ENCODE assay signal across 30 mouse cellular contexts in the genomic region with DNA sequence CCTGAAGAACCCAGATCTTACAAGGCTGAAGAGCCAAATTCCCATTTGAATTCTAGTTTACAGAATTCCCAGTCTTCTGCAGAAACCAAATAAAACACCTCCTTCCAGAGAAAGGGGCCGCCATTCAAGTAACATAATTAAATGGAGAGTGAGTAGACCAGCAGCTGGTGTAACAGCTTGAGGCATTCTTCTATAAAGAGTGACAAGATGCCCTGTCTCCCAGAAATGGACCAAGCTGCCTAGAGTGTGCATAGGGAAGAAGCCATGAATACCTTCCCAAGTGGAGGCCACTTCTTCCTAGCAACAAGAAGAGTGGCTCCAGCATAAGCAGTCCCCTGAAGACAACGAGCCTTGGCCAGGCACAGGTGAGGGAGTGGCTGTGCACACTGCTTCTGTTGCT. TPM values are rescaled to one million over a fixed set of nuclear protein-coding genes. Genes with fewer than 3 reads are reported as not detected.
DNase-seq lines count a peak whose midpoint lies in the region; ATAC-seq and TF ChIP-seq lines count a peak whose summit lies in the region.
"Had no signal": no experiment of that assay in that cellular context is flagged by ENCODE, and none has a peak within 500 bp of the region (broad histone marks: within the 10 kb centered on the region; RNA-seq: fewer than 3 reads in every experiment).

No protein-coding gene starts in this region.

- no peak overlapping the region for H3K4me3 ChIP-seq in forebrain, postnatal 0 days (ENCODE audit: low read depth, low read length)
- H3K4me3 ChIP-seq in forebrain, embryonic 12.5 days (replicated peaks): no peak overlapping the region
- H3K4me3 ChIP-seq: erythroblast, embryonic 14.5 days; heart, embryonic 10.5 days; heart, embryonic 15.5 days; hindbrain, embryonic 12.5 days; intestine, embryonic 15.5 days; liver, embryonic 12.5 days; megakaryocyte, embryonic 14.5 days; midbrain, embryonic 12.5 days; myocyte; neural tube, embryonic 12.5 days had no signal

- H3K4me2 ChIP-seq in forebrain, postnatal 0 days (ENCODE audit: low read depth): no peak overlapping the region
- H3K4me2 ChIP-seq in forebrain, embryonic 12.5 days: no peak overlapping the region
- H3K4me2 ChIP-seq: heart, embryonic 15.5 days; hindbrain, embryonic 12.5 days; intestine, embryonic 15.5 days; liver, embryonic 12.5 days; midbrain, embryonic 12.5 days; neural tube, embryonic 12.5 days had no signal

- no peak overlapping the region for H3K9ac ChIP-seq in forebrain, postnatal 0 days
- H3K9ac ChIP-seq in forebrain, embryonic 12.5 days: no peak overlapping the region
- H3K9ac ChIP-seq: heart, embryonic 15.5 days; hindbrain, embryonic 12.5 days; intestine, embryonic 15.5 days; liver, embryonic 12.5 days; liver, postnatal 0 days; midbrain, embryonic 12.5 days; neural tube, embryonic 12.5 days had no signal

- H3K27me3 ChIP-seq in forebrain, postnatal 0 days (ENCODE audit: insufficient read depth, low read length): no peaks in the 10 kb centered on the region
- no peaks in the 10 kb centered on the region for H3K27me3 ChIP-seq in forebrain, embryonic 12.5 days
- H3K27me3 ChIP-seq: heart, embryonic 15.5 days; hindbrain, embryonic 12.5 days; intestine, embryonic 15.5 days; liver, embryonic 12.5 days; midbrain, embryonic 12.5 days; neural tube, embryonic 12.5 days had no signal

- peaks cover 11% of the 10 kb centered on the region for H3K36me3 ChIP-seq in forebrain, postnatal 0 days (ENCODE audit: insufficient read depth)
- H3K36me3 ChIP-seq in forebrain, embryonic 12.5 days (replicated peaks): peaks cover 4% of the 10 kb centered on the region; the same call in 1 of the 2 replicates
- H3K36me3 ChIP-seq: intestine, embryonic 15.5 days; liver, embryonic 12.5 days had no signal

- peak; percentile 13 for DNase-seq in forebrain, postnatal 0 days
- peak; percentile 25 to 29 for DNase-seq in left cerebral cortex, adult 18-20 months (ENCODE audit: low spot score in 2 of 2)
- DNase-seq in left cerebral cortex, postnatal 4 days: no peak
- peak; percentile 59 for DNase-seq in brain, embryonic 14.5 days (ENCODE audit: low read depth)
- peak; percentile 14 for DNase-seq in right cerebral cortex, postnatal 14 days
- no peak for DNase-seq in kidney, postnatal 25 days
- DNase-seq: adrenal gland, postnatal 25 days; cerebellum, adult 2 months; cerebellum, postnatal 14 days; gastrocnemius, postnatal 10 days; kidney, adult 8-10 months; liver, postnatal 0 days; lung, postnatal 4 days; thymus, adult 2 months; thymus, postnatal 36 days had no signal

- ATAC-seq in forebrain, postnatal 0 days: peak; percentile 55
- ATAC-seq in forebrain, embryonic 12.5 days (ENCODE audit: low FRiP score): no peak
- ATAC-seq: CD4-positive, CD25-positive, alpha-beta regulatory T cell, adult 4 months; hindbrain, postnatal 0 days; intestine, embryonic 15.5 days; liver, embryonic 12.5 days; liver, postnatal 0 days had no signal

- 52% methylated on average over 2 of the region's 2 CpGs for WGBS in forebrain, postnatal 0 days
- 86% methylated on average over 2 of the region's 2 CpGs for WGBS in forebrain, embryonic 12.5 days

- TF ChIP-seq CTCF in forebrain, postnatal 0 days (IDR thresholded peaks at IDR 0.05; ENCODE audit: low read depth): no peak
- TF ChIP-seq CTCF in brain, embryonic 14.5 days (IDR thresholded peaks at IDR 0.05; ENCODE audit: borderline replicate concordance, extremely low read depth, insufficient read depth, insufficient read length): no peak

- H3K9me3 ChIP-seq in forebrain, postnatal 0 days (ENCODE audit: low read length): no peaks in the 10 kb centered on the region
- H3K9me3 ChIP-seq in forebrain, embryonic 12.5 days: no peaks in the 10 kb centered on the region
- H3K9me3 ChIP-seq: heart, embryonic 10.5 days; heart, embryonic 15.5 days; hindbrain, embryonic 12.5 days; intestine, embryonic 15.5 days; liver, embryonic 12.5 days; megakaryocyte, embryonic 14.5 days; midbrain, embryonic 12.5 days; neural tube, embryonic 12.5 days had no signal

- H3K27ac ChIP-seq in forebrain, postnatal 0 days (ENCODE audit: low read depth, low read length): no peak overlapping the region
- no peak overlapping the region for H3K27ac ChIP-seq in forebrain, embryonic 12.5 days
- H3K27ac ChIP-seq: heart, embryonic 10.5 days; heart, embryonic 15.5 days; hindbrain, embryonic 12.5 days; hindbrain, postnatal 0 days; intestine, embryonic 15.5 days; kidney, postnatal 0 days; liver, embryonic 12.5 days; midbrain, embryonic 12.5 days; neural tube, embryonic 12.5 days; stomach, postnatal 0 days had no signal

- no peaks in the 10 kb centered on the region for H3K4me1 ChIP-seq in forebrain, postnatal 0 days (ENCODE audit: insufficient read depth)
- no peaks in the 10 kb centered on the region for H3K4me1 ChIP-seq in forebrain, embryonic 12.5 days
- H3K4me1 ChIP-seq: heart, embryonic 15.5 days; hindbrain, embryonic 12.5 days; intestine, embryonic 15.5 days; liver, embryonic 12.5 days; megakaryocyte, embryonic 14.5 days; midbrain, embryonic 12.5 days; neural tube, embryonic 12.5 days had no signal

- TF ChIP-seq POLR2A in brain, embryonic 14.5 days (IDR thresholded peaks at IDR 0.05; ENCODE audit: borderline replicate concordance, extremely low read depth, insufficient read depth, insufficient read length, poor library complexity, severe bottlenecking): no peak

- intact Hi-C loops in left cerebral cortex, postnatal 4 days (cut with DNase I): no loop called here

RNA-seq across cellular contexts. Expression of gene Mturn, which starts 39.5 kb away (rescaled TPM):
- 241 and 274 TPM in 2 replicates for total RNA-seq in forebrain, postnatal 0 days (2014; rRNA removed)
- polyA plus RNA-seq in forebrain, postnatal 0 days (2015; fragmentation: Nextera tagmentation; extraction: Ambion mirVana): 92.8 and 107 TPM in 2 replicates
- polyA plus RNA-seq in forebrain, embryonic 12.5 days (2016; fragmentation: Nextera tagmentation; extraction: Ambion mirVana): 37.5 and 38.6 TPM in 2 replicates
- total RNA-seq in left cerebral cortex, adult 18-20 months (2021): 100 to 1,000 TPM; 106 to 117 TPM
- total RNA-seq in left cerebral cortex, postnatal 4 days (2021): 100 to 1,000 TPM; 269 to 288 TPM
- 50.6 and 72.2 TPM in 2 replicates for polyA plus RNA-seq in brain, embryonic 14.5 days (2012; rRNA removed)

RNA-seq across cellular contexts. Expression of gene Fkbp14, which starts 44.8 kb away (rescaled TPM):
- 5.2 and 9.6 TPM in 2 replicates for total RNA-seq in forebrain, postnatal 0 days (2014; rRNA removed)
- 4.1 and 4.5 TPM in 2 replicates for polyA plus RNA-seq in forebrain, postnatal 0 days (2015; fragmentation: Nextera tagmentation; extraction: Ambion mirVana)
- polyA plus RNA-seq in forebrain, embryonic 12.5 days (2016; fragmentation: Nextera tagmentation; extraction: Ambion mirVana): 13.9 and 18.4 TPM in 2 replicates
- total RNA-seq in left cerebral cortex, adult 18-20 months (2021): 1 to 10 TPM; 9.5 to 9.9 TPM
- total RNA-seq in left cerebral cortex, postnatal 4 days (2021): 1 to 10 TPM; 7.6 to 7.8 TPM
- polyA plus RNA-seq in brain, embryonic 14.5 days (2012; rRNA removed): 11.6 and 12.2 TPM in 2 replicates
- polyA plus RNA-seq: CD4-positive, CD25-positive, alpha-beta regulatory T cell, adult 4 months; erythroblast, embryonic 14.5 days had no signal

RNA-seq across cellular contexts. Expression of gene Plekha8, which starts 47.0 kb away (rescaled TPM):
- 14.8 and 19.3 TPM in 2 replicates for total RNA-seq in forebrain, postnatal 0 days (2014; rRNA removed)
- polyA plus RNA-seq in forebrain, postnatal 0 days (2015; fragmentation: Nextera tagmentation; extraction: Ambion mirVana): 4.5 and 4.7 TPM in 2 replicates
- polyA plus RNA-seq in forebrain, embryonic 12.5 days (2016; fragmentation: Nextera tagmentation; extraction: Ambion mirVana): 20.1 and 21.2 TPM in 2 replicates
- 10 to 100 TPM; 11.2 to 13.1 TPM for total RNA-seq in left cerebral cortex, adult 18-20 months (2021)
- total RNA-seq in left cerebral cortex, postnatal 4 days (2021): 10 to 100 TPM; 13.5 to 14.8 TPM
- 15.9 and 16.5 TPM in 2 replicates for polyA plus RNA-seq in brain, embryonic 14.5 days (2012; rRNA removed)

Comparison
In these comparisons a context has a peak if more than half of its experiments do, and no peak if none do; other contexts are left out.
1. DNase-seq: peak in forebrain, postnatal 0 days (single experiment), left cerebral cortex, adult 18-20 months (2 of 2), brain, embryonic 14.5 days (single experiment) and right cerebral cortex, postnatal 14 days (single experiment); none in left cerebral cortex, postnatal 4 days (single experiment) and kidney, postnatal 25 days (0 of 2).